Mouse (Mus musculus) MEL-GATA-1-ER (cell line): Measurements from ENCODE around the gene Slc48a1.
A peak's percentile ranks its signal among the peaks of the same experiment; 100 is the strongest.

Experiments
- DNase-seq: peaks from one replicate; pipeline ENCODE4 v3.0.0-alpha.2; 2012; ENCODE audit warnings: low read depth; ENCODE audit errors: extremely low read depth

Gene Slc48a1

GRCm38 (mm10) chr15:97839991-97840455, 61.7 kb downstream of the Slc48a1 start:
- DNase-seq, result peak; percentile 91

DNA sequence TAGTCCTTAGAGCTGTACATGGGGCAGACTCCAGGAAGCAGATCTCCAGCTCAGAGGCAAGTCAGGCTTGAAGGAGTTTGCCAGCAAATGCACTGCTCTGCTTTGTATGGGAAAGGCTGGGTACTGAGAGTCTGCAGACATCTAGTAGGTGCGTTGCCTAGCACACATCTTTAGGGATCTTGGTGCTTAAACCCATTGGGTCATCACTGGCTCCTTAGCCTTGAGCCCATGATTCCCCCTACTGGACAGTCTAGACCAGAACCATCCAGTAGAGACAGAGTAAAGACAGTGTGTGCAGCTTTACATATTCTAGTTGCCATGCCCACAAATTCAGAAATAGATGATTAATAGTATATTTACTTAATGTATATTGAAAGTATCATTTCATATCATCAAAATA, 62.5 kb downstream of the Slc48a1 start:
- peak; percentile 52 for DNase-seq

- peak; percentile 95 for DNase-seq
Measured at GRCm38 (mm10) chr15:97841383-97841782, 63.1 kb downstream of the Slc48a1 start.

DNA sequence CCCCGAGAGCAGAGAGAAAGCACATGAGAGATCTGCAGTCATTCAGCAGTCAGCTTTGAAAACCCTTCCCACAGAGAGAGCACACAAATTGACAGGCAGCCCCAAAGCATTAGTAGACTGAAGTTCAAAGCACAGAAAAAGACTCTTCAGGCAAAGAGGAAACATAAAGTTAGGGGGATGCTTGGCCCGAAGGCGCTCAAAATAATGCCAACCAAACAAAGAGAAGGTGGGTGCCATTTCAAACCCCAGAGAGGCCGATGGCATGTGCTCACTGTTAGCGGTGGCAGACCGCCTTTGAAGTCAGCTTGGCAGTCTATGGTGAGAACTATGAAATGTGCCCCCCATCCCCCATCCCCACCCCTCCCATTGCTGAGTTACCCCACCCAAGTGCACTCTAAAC, 63.7 kb downstream of the Slc48a1 start:
- DNase-seq, result no peak
